Mouse (Mus musculus): ENCODE data around the gene Nbeal2. TPM values are rescaled to one million over a fixed set of nuclear protein-coding genes. Genes with fewer than 3 reads are reported as not detected.

Nbeal2 gene
- total and polyA plus RNA-seq, 2 experiments from 2014 or later = 4.0 to 11.5 TPM

DNA sequence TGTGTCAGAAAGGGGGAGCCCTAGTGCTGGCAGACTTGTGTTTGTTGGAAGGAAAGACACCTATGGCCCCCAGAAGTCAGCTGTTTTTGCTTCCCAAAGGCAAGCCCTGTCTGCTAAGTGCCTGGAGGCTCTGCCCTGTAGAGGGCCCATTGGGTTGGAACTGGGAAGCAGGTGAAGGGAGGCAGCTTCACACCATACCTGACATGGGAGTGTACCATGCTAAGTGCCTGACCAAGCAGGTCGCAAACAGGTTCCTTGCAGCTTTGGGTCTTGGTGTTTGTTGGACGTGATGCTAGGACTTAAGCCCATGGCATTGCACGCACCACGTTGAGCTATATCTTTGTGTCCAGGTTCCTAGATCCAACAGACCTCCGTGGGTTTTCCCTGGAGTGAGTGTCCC is 42.5 kb upstream of the Nbeal2 start:
- H3K4me2 ChIP-seq (ENCODE audit: low read depth, low read length, poor library complexity, severe bottlenecking) = no peak overlapping the region
- no peak overlapping the region for H3K9ac ChIP-seq (replicated peaks; ENCODE audit: low read length, poor library complexity, severe bottlenecking)
- DNase-seq (ENCODE audit: low spot score) = no peak
- WGBS = 89% methylated on average over 5 of the region's 5 CpGs
- no peaks in the 10 kb centered on the region for H3K9me3 ChIP-seq (ENCODE audit: low read length)
- H3K27ac ChIP-seq (ENCODE audit: low read depth, low read length) = no peak overlapping the region
- no peak for ATAC-seq (ENCODE audit: low FRiP score)
- H3K4me1 ChIP-seq (ENCODE audit: insufficient read depth, low read length) = no peaks in the 10 kb centered on the region
- peaks cover 23% of the 10 kb centered on the region; the same call in 1 of the 2 replicates for H3K36me3 ChIP-seq (ENCODE audit: insufficient read depth, low read length)
- H3K27me3 ChIP-seq (ENCODE audit: insufficient read depth, low read length) = no peaks in the 10 kb centered on the region
- H3K4me3 ChIP-seq (ENCODE audit: low read depth, low read length) = no peak overlapping the region
- TF ChIP-seq CTCF (IDR thresholded peaks at IDR 0.05) = no peak

DNA sequence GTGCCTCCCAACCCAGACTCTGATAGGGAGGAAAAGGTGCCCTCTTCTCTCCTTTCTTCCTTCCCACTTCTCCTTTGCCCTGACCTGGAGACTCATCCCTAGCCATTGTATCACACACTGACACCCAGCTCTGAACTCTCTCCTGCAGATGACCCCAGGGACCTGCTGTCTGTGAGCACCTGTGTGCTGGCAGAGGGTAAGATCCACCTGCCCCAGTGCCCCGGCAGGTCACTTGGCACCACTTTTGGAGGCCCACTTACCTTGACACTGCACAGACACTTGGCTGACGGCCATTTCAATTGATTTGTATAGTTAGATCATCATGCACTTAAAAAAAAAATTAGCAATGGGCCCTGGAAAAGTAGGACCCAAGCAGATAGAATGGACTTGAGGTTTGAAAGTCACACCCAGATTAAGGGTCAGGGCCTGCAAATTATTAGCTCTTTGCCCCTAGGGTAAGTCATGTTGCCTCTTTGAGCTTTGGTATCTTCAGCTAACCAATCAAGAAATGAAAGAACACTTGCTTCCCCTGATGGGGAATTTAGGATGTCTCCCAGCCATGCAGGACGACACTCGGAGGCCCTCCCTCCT is 41.3 kb upstream of the Nbeal2 start:
- H3K27ac ChIP-seq (ENCODE audit: low read depth, low read length) = no peak overlapping the region
- TF ChIP-seq CTCF (IDR thresholded peaks at IDR 0.05) = no peak
- H3K9me3 ChIP-seq (ENCODE audit: low read length) = no peaks in the 10 kb centered on the region
- no peak overlapping the region for H3K9ac ChIP-seq (replicated peaks; ENCODE audit: low read length, poor library complexity, severe bottlenecking)
- no peak overlapping the region for H3K4me3 ChIP-seq (ENCODE audit: low read depth, low read length)
- no peaks in the 10 kb centered on the region for H3K4me1 ChIP-seq (ENCODE audit: insufficient read depth, low read length)
- ATAC-seq (ENCODE audit: low FRiP score) = no peak
- DNase-seq (ENCODE audit: low spot score) = no peak
- WGBS = 91% methylated on average over 4 of the region's 4 CpGs
- H3K4me2 ChIP-seq (ENCODE audit: low read depth, low read length, poor library complexity, severe bottlenecking) = no peak overlapping the region
- H3K27me3 ChIP-seq (ENCODE audit: insufficient read depth, low read length) = no peaks in the 10 kb centered on the region
- H3K36me3 ChIP-seq (ENCODE audit: insufficient read depth, low read length) = peaks cover 20% of the 10 kb centered on the region; the same call in 1 of the 2 replicates

DNA sequence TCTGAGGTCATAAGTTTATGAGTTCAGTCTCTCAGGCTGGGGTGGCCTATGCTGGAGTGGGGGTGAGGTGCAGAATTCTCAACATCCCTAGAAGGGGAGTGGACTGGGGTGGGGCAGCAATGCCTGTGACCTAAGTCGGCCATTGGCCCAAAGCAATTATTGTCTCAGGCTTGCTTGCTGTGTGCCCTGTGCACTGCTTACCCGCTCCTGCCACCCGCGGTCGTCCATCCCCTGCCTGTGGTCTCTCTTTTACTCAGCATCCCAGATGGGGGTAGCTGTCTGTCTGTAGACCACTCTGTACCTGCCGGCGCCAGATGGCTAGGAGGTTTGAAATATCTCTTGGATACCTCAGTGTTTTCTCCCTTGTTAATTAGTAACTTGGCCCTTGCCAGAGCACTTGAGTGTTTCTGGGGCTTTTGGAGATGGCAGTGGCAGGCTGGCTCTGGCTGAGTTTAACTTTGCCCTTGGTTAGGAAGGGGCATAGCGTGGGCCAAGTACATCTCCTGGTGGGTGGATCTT is 35.4 kb upstream of the Nbeal2 start:
- DNase-seq (ENCODE audit: low spot score) = no peak
- ATAC-seq (ENCODE audit: low FRiP score) = no peak
- H3K4me3 ChIP-seq (ENCODE audit: low read depth, low read length) = no peak overlapping the region

DNA sequence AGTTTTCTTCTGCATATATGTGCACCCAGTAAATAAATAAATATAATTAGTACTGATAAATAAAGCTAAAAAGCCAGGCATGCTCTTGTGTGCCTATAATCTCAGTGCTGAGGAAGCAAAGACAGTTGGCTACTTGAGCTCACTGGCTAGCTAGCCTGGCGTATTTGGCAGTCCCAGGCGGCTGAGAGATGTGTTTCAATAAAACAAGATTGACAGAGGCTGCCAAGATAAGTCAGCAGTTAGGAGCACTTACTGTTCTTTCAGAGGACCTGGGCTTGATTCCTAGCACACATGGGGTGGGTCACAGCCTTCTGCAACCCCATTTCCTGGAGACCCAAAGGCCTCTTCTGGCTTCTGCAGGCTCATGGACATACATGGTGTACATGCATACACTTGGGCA is 33.9 kb upstream of the Nbeal2 start:
- no peak overlapping the region for H3K27ac ChIP-seq (ENCODE audit: low read depth, low read length)
- no peaks in the 10 kb centered on the region for H3K27me3 ChIP-seq (ENCODE audit: insufficient read depth, low read length)
- WGBS = 80% methylated on average over 2 of the region's 2 CpGs
- H3K4me3 ChIP-seq (ENCODE audit: low read depth, low read length) = no peak overlapping the region
- no peaks in the 10 kb centered on the region for H3K36me3 ChIP-seq (ENCODE audit: insufficient read depth, low read length)
- H3K4me2 ChIP-seq (ENCODE audit: low read depth, low read length, poor library complexity, severe bottlenecking) = no peak overlapping the region
- no peak for ATAC-seq (ENCODE audit: low FRiP score)
- DNase-seq (ENCODE audit: low spot score) = no peak
- H3K9me3 ChIP-seq (ENCODE audit: low read length) = no peaks in the 10 kb centered on the region
- H3K9ac ChIP-seq (replicated peaks; ENCODE audit: low read length, poor library complexity, severe bottlenecking) = no peak overlapping the region
- TF ChIP-seq CTCF (IDR thresholded peaks at IDR 0.05) = no peak
- H3K4me1 ChIP-seq (ENCODE audit: insufficient read depth, low read length) = peaks cover 11% of the 10 kb centered on the region; the same call in 1 of the 2 replicates

More for the DNA sequence above, 35.4 kb upstream of the Nbeal2 start:
- Histone ChIP-seq H3K36me3 (ENCODE audit: insufficient read depth, low read length) (0 out of 2 replicates have a peak, but pooled peaks cover 8% of the 10 kb centered on the region), H3K9ac (replicated peaks; ENCODE audit: low read length, poor library complexity, severe bottlenecking) (no peak overlapping the region), H3K27me3 (ENCODE audit: insufficient read depth, low read length) (no peaks in the 10 kb centered on the region), H3K9me3 (ENCODE audit: low read length) (no peaks in the 10 kb centered on the region), H3K27ac (ENCODE audit: low read depth, low read length) (no peak overlapping the region), H3K4me2 (ENCODE audit: low read depth, low read length, poor library complexity, severe bottlenecking) (no peak overlapping the region), H3K4me1 (ENCODE audit: insufficient read depth, low read length) (peaks cover 2% of the 10 kb centered on the region; the same call in 1 of the 2 replicates)
- no peak for TF ChIP-seq CTCF (IDR thresholded peaks at IDR 0.05)
- 90% methylated on average over 8 of the region's 8 CpGs for WGBS

DNA sequence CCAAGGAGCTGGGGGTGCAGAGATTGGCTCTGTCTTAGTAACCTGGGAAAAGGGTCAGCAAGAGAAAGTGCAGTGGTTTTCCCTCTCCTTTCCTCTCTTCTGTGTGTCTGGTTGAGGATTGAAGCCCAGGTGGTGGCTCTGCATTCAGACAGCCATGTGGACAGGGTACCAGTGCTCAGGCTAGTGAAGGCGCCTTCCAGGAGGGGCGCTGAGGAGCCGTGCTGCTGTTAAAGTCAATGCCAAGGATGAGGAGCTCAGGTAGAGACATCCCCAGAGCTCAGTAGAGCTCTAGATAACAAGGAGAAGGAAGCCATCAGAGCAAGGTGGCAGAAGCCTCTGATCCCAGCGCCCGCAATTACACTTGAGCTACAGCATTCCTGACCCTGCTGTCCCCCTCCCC is 33.1 kb upstream of the Nbeal2 start:
- H3K4me3 ChIP-seq (ENCODE audit: low read depth, low read length) = no peak overlapping the region
- H3K4me2 ChIP-seq (ENCODE audit: low read depth, low read length, poor library complexity, severe bottlenecking) = no peak overlapping the region
- peak; percentile 29 for TF ChIP-seq CTCF (IDR thresholded peaks at IDR 0.05)
- H3K27me3 ChIP-seq (ENCODE audit: insufficient read depth, low read length) = no peaks in the 10 kb centered on the region
- H3K36me3 ChIP-seq (ENCODE audit: insufficient read depth, low read length) = no peaks in the 10 kb centered on the region
- ATAC-seq (ENCODE audit: low FRiP score) (no peak), DNase-seq (ENCODE audit: low spot score) (no peak)
- no peak overlapping the region for H3K9ac ChIP-seq (replicated peaks; ENCODE audit: low read length, poor library complexity, severe bottlenecking)
- peaks cover 14% of the 10 kb centered on the region; the same call in 1 of the 2 replicates for H3K4me1 ChIP-seq (ENCODE audit: insufficient read depth, low read length)
- H3K9me3 ChIP-seq (ENCODE audit: low read length) = no peaks in the 10 kb centered on the region
- 54% methylated on average over 5 of the region's 5 CpGs for WGBS
- no peak overlapping the region for H3K27ac ChIP-seq (ENCODE audit: low read depth, low read length)

DNA sequence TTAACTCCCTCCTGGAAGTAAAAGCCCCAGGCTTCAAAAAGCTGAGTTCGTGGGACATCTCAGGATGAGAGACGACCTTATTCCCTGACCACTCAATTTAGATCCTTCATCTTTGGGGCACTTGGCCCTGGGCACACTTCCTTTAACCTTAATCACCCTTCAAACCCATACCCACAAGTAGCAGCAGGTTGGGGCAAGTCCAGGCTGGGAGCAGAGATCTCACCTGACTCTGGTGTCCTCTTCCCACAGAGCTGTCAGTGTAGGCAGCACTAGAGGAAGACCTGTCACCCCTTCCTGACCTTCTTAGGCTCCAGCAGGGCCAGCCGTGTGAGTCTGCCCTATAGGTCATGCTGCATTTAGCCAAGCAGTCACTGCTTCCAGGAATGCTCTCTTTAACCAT is 32.5 kb upstream of the Nbeal2 start:
- no peak for TF ChIP-seq CTCF (IDR thresholded peaks at IDR 0.05)
- H3K36me3 ChIP-seq (ENCODE audit: insufficient read depth, low read length) = no peaks in the 10 kb centered on the region
- WGBS = 48% methylated on average over 3 of the region's 3 CpGs
- H3K4me3 ChIP-seq (ENCODE audit: low read depth, low read length) = no peak overlapping the region
- H3K9me3 ChIP-seq (ENCODE audit: low read length) = no peaks in the 10 kb centered on the region
- DNase-seq (ENCODE audit: low spot score) (no peak), ATAC-seq (ENCODE audit: low FRiP score) (no peak)
- no peak overlapping the region for H3K4me2 ChIP-seq (ENCODE audit: low read depth, low read length, poor library complexity, severe bottlenecking)
- no peak overlapping the region for H3K9ac ChIP-seq (replicated peaks; ENCODE audit: low read length, poor library complexity, severe bottlenecking)
- no peaks in the 10 kb centered on the region for H3K27me3 ChIP-seq (ENCODE audit: insufficient read depth, low read length)
- H3K4me1 ChIP-seq (ENCODE audit: insufficient read depth, low read length) = peaks cover 15% of the 10 kb centered on the region; the same call in 1 of the 2 replicates
- no peak overlapping the region for H3K27ac ChIP-seq (ENCODE audit: low read depth, low read length)
